In genomic region chr10:75643741-75644343, GRCm38 (mm10) we compare ENCODE assay signal across 7 mouse cellular contexts. TPM values are rescaled to one million over a fixed set of nuclear protein-coding genes. Genes with fewer than 3 reads are reported as not detected.
DNase-seq lines count a peak whose midpoint lies in the region; ATAC-seq and TF ChIP-seq lines count a peak whose summit lies in the region.

TSS of gene Susd2 (minus strand) at chr10:75644008.

- TF ChIP-seq CTCF in midbrain, postnatal 0 days (IDR thresholded peaks at IDR 0.05), result no peak

- peaks cover 15% of the 10 kb centered on the region; the same call in 1 of the 2 replicates for H3K36me3 ChIP-seq in ES-E14 (ENCODE audit: control insufficient read depth, insufficient read depth, low read length, poor library complexity, severe bottlenecking)
- H3K36me3 ChIP-seq in embryonic facial prominence, embryonic 12.5 days, result peaks cover 18% of the 10 kb centered on the region; the same call in 1 of the 2 replicates
- H3K36me3 ChIP-seq in hindbrain, embryonic 15.5 days, result peaks cover 16% of the 10 kb centered on the region; the same call in 1 of the 2 replicates
- H3K36me3 ChIP-seq in midbrain, postnatal 0 days (ENCODE audit: insufficient read depth, low read length), result peaks cover 19% of the 10 kb centered on the region

- peaks cover 8 to 42% of the 10 kb centered on the region in 2 experiments for H3K4me1 ChIP-seq in ES-E14 (ENCODE audit: control insufficient read depth in 2 of 2, insufficient read depth in 2 of 2, low read length in 2 of 2, poor library complexity in 1 of 2)
- H3K4me1 ChIP-seq in embryonic facial prominence, embryonic 12.5 days, result peaks cover 15% of the 10 kb centered on the region
- H3K4me1 ChIP-seq in hindbrain, embryonic 15.5 days (replicated peaks), result peaks cover 20% of the 10 kb centered on the region
- H3K4me1 ChIP-seq in midbrain, postnatal 0 days (ENCODE audit: insufficient read depth, low read length), result no peaks in the 10 kb centered on the region

- H3K9me3 ChIP-seq in ES-E14 (ENCODE audit: control insufficient read depth, insufficient read depth, low read depth, low read length), result no peaks in the 10 kb centered on the region
- no peaks in the 10 kb centered on the region for H3K9me3 ChIP-seq in embryonic facial prominence, embryonic 12.5 days
- no peaks in the 10 kb centered on the region for H3K9me3 ChIP-seq in hindbrain, embryonic 15.5 days
- no peaks in the 10 kb centered on the region for H3K9me3 ChIP-seq in midbrain, postnatal 0 days (ENCODE audit: low read length)

- H3K4me3 ChIP-seq in ES-E14 (ENCODE audit: insufficient read depth in 1 of 2, low read depth in 1 of 2, low read length in 2 of 2, poor library complexity in 1 of 2, severe bottlenecking in 1 of 2), result peak within 1 kb of the TSS; percentile 22 to 34; a peak in 3 of 4 replicates
- H3K4me3 ChIP-seq in embryonic facial prominence, embryonic 12.5 days, result no peak within 1 kb of the TSS
- H3K4me3 ChIP-seq in hindbrain, embryonic 15.5 days, result no peak within 1 kb of the TSS
- H3K4me3 ChIP-seq in midbrain, postnatal 0 days (ENCODE audit: low read depth, low read length), result no peak within 1 kb of the TSS

- no peaks in the 10 kb centered on the region for H3K27me3 ChIP-seq in embryonic facial prominence, embryonic 12.5 days
- H3K27me3 ChIP-seq in hindbrain, embryonic 15.5 days, result no peaks in the 10 kb centered on the region
- H3K27me3 ChIP-seq in midbrain, postnatal 0 days (ENCODE audit: insufficient read depth, low read length), result no peaks in the 10 kb centered on the region

- 5% methylated on average over 11 of the region's 11 CpGs for WGBS in embryonic facial prominence, embryonic 12.5 days
- WGBS in hindbrain, embryonic 15.5 days, result under 1% methylated on average over 11 of the region's 11 CpGs
- WGBS in midbrain, postnatal 0 days, result 6% methylated on average over 11 of the region's 11 CpGs

- H3K4me2 ChIP-seq in embryonic facial prominence, embryonic 12.5 days (replicated peaks), result peak within 1 kb of the TSS; percentile 39
- peak within 1 kb of the TSS; percentile 34 for H3K4me2 ChIP-seq in hindbrain, embryonic 15.5 days
- H3K4me2 ChIP-seq in midbrain, postnatal 0 days (ENCODE audit: low read depth, low read length, poor library complexity, severe bottlenecking), result peak within 1 kb of the TSS; percentile 20

- DNase-seq in ES-E14 (ENCODE audit: low read depth, low spot score) (peak; percentile 72), liver (peak; percentile 88)
- DNase-seq in adrenal gland, postnatal 14 days, result peak; percentile 78
- peak; percentile 57 for DNase-seq in midbrain, postnatal 0 days (ENCODE audit: low spot score)
- DNase-seq in thymus, postnatal 14 days, result peak; percentile 80

- in situ Hi-C loops in ES-E14 (cut with MboI; ENCODE audit: low sequenced_read_pairs in 2 of 2, unreplicated experiment in 2 of 2), result no loop called here

- ATAC-seq in embryonic facial prominence, embryonic 12.5 days (ENCODE audit: insufficient number of reproducible peaks, insufficient read depth, low FRiP score, low TSS enrichment), result peak; percentile 42; the same call in 1 of the 2 replicates
- peak; percentile 52 for ATAC-seq in hindbrain, embryonic 15.5 days (ENCODE audit: low FRiP score, low read depth)
- ATAC-seq in midbrain, postnatal 0 days (ENCODE audit: low FRiP score), result peak; percentile 55

- 0 out of 2 replicates have a peak within 1 kb of the TSS, but pooled peaks have one; percentile 26 for H3K9ac ChIP-seq in ES-E14 (ENCODE audit: insufficient read depth, low read depth, low read length, poor library complexity, severe bottlenecking)
- peak within 1 kb of the TSS; percentile 34 for H3K9ac ChIP-seq in embryonic facial prominence, embryonic 12.5 days
- no peak within 1 kb of the TSS for H3K9ac ChIP-seq in hindbrain, embryonic 15.5 days
- 0 out of 2 replicates have a peak within 1 kb of the TSS, but pooled peaks have one; percentile 19 for H3K9ac ChIP-seq in midbrain, postnatal 0 days (replicated peaks; ENCODE audit: low read length, poor library complexity, severe bottlenecking)

- H3K27ac ChIP-seq in ES-E14 (ENCODE audit: insufficient read depth, low read depth, low read length, poor library complexity, severe bottlenecking), result no peak within 1 kb of the TSS
- no peak within 1 kb of the TSS; the same call in 1 of the 2 replicates for H3K27ac ChIP-seq in embryonic facial prominence, embryonic 12.5 days
- no peak within 1 kb of the TSS for H3K27ac ChIP-seq in hindbrain, embryonic 15.5 days (replicated peaks)
- H3K27ac ChIP-seq in midbrain, postnatal 0 days (ENCODE audit: low read depth, low read length), result peak within 1 kb of the TSS; percentile 38; the same call in 1 of the 2 replicates

TF ChIP-seq in ES-E14, 5 proteins besides CTCF, POLR2A, EP300 and RAD21:
- TF ChIP-seq MAFK (IDR thresholded peaks at IDR 0.05; ENCODE audit: insufficient read depth, low read depth, low read length), result peak; percentile 93
- no peak for TF ChIP-seq CHD2 (IDR thresholded peaks at IDR 0.05; ENCODE audit: low read depth, low read length)

RNA-seq across cellular contexts. Expression of gene Susd2, which starts in this region (rescaled TPM):
- total RNA-seq in ES-E14 (2012; rRNA removed), result 10.4 and 20.1 TPM in 2 replicates
- 6.0 and 12.2 TPM in 2 replicates for total RNA-seq in adrenal gland, postnatal 14 days (2021)
- polyA plus RNA-seq in embryonic facial prominence, embryonic 12.5 days (2016; fragmentation: Nextera tagmentation; extraction: Ambion mirVana), result 1.9 and 2.7 TPM in 2 replicates
- polyA plus RNA-seq in hindbrain, embryonic 15.5 days (2015; fragmentation: Nextera tagmentation; extraction: Ambion mirVana), result 7.9 and 8.1 TPM in 2 replicates
- total RNA-seq in midbrain, postnatal 0 days (2014; rRNA removed), result 7.8 and 10.7 TPM in 2 replicates
- polyA plus RNA-seq in midbrain, postnatal 0 days (2015; fragmentation: Nextera tagmentation; extraction: Ambion mirVana), result 4.8 and 6.4 TPM in 2 replicates

Comparison
In these comparisons a context has a peak if more than half of its experiments do, and no peak if none do; other contexts are left out.
1. H3K4me3 ChIP-seq: peak in ES-E14 (2 of 2); none in embryonic facial prominence, embryonic 12.5 days (single experiment), hindbrain, embryonic 15.5 days (single experiment) and midbrain, postnatal 0 days (single experiment).
2. Peak in every context shown above with its lines, with median percentiles within 50 percentile points of each other: DNase-seq, ATAC-seq and H3K4me2 ChIP-seq.